Mouse (Mus musculus): ENCODE measurements around the gene Blnk. TPM values are rescaled to one million over a fixed set of nuclear protein-coding genes. Genes with fewer than 3 reads are reported as not detected.

The Blnk gene
- total and polyA plus RNA-seq, 3 experiments, result 1.2 to 1.8 (median 1.3) TPM

DNA sequence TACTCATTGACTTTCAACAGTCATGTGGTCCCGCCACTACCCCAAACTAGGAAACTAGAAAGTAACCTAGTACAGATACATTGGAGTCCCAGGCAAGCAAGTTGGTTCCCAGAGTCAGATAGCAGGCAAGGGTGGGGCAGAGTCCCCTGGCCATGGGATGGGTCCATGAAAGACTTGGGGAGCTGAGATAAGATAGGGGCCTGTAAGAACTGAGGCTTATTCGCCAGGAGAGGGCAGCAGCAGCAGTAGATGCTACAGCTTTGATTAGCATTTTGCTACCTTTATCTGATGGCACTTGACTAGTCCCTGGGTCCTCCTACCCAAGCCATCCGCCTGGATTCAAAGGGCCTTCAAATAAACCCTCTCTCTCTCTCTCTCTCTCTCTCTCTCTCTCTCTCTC lies 5.2 kb upstream of the Blnk start:
- no peak for DNase-seq

DNA sequence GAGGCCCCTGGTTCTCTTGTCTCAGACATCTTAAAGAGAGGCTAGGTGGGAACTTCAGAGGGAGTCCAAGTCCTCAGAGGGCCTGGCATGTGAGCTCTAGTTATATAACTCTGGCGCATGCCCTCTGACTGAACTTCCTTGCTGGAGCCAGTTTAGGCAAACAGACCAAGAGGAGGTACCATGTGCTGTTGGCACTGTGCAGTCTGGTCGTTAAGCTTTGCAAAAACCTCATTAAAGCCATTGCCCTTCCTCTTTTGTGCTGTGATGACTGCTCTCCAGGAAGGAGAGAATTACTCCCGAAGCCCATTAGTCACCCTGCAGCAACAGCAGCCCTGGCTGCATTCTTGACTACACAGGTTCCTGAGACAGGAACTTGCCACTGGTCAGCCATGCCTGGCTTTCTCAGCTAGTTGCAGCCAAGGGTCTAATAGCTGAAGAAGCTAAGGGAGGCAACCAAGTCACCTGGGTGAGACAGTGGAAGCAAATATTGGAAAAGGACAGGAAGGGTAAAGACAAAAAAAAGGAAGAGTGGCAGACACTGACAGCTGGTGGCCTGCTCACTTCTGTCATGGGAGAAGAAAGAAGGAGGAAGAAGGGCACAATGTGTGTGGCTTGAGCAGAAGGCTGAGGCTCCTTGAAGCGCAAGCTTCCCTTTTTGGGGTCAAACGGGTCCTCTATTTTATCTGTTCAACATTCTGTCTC lies 4.3 kb upstream of the Blnk start:
- no peak for DNase-seq

DNA sequence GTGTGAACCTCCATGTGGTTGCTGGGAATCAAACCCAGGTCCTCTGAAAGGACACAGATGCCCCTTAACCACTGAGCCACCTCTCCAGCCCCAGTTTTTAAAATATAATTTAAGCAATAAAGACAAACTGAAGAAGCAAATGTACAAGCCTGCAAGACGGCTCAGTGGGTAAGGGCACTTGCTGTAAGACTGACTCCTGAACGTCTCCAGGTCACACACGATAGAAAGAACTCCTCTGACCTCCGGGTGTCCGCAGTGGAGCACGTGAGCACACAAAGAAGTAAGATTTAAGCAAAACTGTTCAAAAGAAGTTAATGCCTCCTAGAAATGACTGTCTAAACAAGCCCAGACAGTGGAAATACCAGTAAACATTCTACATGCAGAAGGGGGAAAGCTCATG lies 2.4 kb upstream of the Blnk start:
- no peak for DNase-seq

DNA sequence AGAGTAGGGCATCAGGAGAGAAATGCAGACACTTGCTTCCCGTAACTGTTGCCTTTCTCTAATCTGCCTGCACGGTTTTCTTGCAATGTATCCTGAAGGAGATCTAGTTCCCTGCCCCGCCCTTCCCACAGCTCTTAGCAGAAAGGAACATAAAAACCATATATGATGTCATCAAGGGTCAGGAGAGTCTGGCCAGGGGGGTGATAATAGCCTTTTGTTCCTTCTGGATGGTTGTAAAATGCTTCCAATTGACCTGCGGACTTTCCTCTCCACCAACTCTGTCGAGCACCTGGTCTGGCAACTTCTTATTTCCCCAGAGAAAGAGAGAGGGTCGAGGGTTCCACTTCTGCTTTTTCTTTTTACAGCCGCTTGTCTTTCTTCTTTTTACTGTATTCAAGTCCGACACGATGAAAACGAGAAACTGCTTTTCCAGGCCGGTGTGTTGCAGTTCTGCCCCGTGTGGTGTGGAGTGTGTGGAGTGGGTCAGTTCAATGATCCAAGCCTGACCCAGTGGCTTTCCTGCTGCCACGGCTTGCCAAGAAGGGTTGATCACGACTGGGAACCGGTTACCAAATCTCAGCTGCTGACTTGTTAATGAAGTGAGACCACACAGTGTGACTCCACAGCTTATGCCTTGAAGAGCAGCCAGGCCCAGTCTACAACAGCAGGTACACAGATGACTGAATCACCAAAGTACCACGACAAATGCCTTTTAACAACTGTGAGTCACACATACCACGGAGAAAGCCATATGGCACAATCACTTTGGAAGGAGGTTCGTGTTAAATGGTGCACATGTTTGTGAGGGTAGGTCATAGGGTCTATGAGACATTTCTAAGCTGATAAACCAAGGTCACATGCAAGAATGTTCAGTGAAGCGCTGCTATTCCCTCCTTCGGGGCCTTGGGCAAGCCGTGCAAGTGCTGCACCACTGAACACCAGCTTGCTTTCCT lies 1.4 kb upstream of the Blnk start:
- no peak for DNase-seq

DNA sequence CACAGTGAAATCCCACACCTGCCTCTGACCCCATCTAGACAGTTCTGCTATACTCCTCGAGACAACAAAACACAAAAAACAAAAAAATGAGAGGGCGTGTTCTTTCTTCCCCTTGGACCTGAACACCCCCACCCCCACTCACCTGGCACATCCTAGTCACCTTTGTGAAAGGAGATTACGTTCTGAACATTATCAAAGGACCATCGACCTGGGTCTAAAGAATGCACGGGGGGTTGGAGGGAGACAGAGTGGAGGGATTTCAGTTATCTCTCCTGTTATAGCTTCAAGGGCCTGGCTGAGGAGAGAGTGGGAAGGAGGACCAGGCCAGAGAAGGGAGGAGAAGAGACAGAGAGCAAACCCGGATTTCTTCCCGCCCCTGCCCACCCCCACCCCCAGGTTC lies 576 bp upstream of the Blnk start:
- DNase-seq, result no peak

DNA sequence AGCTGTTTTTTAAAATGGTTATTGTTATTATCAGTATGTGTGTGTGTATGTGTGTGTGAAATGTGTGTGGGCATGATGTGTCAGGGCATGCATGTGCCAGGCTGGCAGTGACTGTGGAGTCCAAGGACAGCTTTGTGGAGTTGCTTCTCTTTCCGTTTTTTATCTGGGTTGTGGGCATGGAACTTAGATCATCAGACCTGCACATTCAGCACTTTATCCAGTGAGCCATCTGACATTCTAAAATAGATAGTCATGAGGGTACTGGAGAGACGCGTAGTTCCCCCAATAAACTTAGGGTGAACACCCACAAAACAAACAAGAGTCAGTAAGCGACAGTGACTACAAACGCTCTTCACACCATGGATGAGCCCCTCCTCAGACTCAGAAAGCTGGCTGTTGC lies 979 bp downstream of the Blnk start:
- no peak for DNase-seq

DNA sequence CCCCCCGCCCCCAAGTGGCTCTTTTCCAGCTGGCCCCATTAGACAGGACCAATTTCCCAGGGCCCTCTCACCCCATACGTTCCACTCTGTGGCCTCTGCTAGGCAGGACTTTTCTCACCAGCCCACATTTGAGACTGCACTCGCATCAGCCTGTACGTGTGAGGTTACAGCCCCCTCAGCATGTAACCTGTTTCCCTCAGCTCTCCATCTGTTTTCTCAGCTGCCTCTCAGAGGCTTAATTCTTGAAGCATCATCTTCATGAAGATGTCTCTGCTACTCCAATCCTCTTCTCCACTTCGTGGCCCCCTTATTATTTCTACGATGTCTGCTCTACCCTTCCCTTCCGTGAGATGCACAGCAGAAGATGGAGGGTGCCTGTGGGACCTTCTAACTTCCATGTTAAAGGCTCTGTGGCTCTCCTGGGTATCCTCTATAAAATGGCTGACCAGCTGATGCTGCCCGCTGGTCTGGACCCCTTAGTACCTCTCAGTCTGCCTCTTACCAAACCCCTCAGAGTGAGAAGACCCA lies 1.8 kb downstream of the Blnk start:
- no peak for DNase-seq

DNA sequence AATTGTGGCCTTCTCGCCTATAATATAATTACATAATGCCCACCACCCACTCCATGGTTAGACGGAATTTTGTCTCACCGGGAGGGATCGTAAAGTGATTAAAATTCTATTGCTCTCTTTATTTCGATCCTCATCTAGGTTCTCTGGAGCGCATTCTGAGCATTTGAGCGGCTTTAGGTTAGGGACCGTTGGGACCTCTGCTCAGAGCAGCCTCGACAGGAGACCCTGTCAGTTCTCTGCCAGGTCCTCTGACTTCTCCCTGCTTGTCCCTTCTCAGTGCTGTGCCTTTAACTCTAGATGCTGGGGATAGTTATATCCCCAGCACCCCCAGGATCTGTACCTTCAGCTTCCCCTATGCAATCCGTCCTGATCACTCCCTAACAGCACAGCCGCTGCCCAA lies 2.2 kb downstream of the Blnk start:
- no peak for DNase-seq

DNA sequence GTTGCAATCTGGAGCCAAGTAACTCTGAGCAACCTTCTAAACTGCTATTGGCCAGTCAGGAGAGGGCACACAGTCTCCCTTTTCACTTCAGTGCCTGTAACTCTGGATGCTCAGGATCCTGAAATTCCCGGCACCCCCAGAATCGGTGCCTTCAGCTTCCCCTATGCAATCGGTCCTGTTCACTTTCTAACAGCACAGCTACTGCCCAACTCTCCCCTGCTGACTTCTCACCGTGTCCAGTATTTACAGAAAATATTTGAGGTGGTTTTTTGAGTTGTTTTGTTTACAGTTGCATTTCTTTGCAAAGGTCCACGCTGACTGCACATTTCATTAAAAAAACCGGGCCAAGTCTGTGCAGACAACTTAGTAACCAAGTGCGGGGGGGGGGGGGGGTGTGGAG lies 2.7 kb downstream of the Blnk start:
- no peak for DNase-seq

DNA sequence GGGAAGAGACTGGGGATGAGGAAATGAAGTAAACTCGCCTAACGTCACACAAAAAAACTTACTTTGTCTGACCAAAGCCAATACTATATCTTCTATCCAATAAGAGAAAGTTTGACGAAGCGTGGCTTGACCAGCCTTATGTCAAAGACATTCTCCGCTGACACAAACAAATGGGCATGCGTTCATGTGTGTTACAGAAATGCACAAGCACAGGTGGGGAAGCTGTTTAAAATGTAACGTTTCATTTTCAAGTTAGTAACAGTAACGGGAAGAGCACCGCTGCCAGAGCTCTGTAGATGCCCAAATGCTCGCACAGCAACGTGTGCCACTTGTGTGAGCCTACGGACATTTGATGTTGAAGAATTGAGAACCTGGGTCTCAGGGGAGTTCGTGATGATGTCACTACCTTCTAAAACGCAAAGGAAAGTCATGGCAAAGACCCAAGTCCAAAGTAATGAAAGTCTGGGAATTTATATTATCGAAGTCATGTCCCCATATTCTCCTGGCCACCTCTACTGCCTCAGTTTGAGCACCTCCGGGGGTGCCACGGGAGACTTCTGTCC lies 3.5 kb downstream of the Blnk start:
- no peak for DNase-seq

DNA sequence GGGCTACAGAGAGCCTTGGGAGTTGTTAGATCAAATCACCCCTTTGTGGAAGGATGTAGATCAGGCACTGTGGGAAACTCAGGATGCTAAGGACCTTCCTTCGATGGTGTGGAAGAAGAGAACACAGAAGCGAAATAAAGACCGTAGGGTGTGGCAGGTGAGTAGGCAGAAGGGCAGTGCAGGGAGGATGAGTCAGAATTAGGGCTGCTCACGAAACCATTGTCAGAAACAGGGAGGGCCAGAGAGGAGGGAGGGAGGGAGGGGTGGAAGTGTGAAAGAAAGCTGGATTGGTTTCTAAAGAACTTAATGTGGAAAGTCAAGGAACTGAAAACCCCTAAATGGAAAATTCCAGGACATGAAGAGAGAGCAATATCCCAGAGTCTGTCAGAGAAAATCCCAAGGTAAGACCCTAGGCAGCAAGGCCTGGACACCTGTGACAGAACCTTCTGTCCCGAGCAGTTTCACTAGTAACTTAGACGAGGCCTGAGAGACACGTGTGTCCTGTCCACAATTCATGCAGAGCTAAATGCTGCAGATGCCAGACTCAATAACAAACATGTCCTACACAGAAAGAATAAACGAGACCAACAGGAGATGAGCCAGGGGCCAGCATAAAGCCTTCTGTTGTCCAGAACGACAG lies 4.3 kb downstream of the Blnk start:
- DNase-seq, result no peak

DNA sequence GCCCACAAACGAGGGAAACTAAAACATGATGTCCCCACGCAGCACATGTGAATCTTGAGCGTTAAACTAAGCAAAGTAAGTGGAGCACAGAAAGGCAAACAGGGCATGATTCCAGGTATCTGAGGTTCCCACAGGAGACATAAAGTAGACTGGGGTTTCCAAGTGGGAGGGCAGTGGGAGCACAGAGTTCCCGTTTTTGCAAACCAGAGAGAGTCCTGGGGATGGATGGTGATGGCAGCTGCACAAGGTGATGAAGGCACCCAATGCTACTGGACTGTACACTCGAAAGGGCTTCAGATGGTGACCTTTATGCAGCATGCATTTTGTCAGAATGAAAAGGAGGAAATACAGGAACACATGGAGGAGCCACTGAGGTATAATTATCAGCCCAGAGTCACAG lies 5.5 kb downstream of the Blnk start:
- no peak for DNase-seq

DNA sequence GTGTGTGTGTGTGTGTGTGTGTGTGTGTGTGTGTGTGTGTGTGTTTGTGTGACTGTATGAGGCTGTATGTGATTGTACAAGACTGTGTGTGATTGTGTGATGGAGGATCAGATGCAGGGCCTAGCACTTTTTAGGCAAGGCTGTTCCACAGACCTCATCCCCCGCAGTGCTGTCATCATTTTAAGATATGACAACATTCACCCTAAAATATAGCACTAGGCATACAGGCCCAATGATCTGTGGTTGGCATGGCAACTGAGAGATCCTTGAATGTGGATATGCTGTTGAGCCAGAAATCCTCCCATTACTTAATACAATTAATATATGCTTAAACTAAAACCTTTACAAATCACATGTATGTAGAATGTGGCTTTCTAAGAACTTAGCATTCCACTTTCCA lies 9.8 kb downstream of the Blnk start:
- DNase-seq, result no peak

DNA sequence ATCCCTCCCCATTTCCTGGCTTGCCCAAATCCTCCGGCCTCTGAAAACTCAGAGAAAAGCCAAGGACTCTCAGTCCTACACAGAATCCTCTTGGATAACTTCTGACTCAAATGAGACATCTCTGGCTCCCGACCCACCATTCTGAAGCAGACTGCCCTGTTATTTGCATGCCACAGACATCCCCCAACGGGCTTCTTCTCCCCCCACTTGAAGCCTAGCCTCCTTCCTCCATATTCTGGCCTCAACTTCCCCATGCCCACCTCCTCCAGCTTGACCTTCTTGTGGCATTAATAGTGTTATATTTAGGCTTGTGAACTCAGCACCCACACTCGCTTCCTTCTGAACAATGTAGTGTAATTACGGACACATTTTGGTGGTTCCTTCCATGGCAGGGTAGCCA lies 13.7 kb downstream of the Blnk start:
- no peak for DNase-seq

DNA sequence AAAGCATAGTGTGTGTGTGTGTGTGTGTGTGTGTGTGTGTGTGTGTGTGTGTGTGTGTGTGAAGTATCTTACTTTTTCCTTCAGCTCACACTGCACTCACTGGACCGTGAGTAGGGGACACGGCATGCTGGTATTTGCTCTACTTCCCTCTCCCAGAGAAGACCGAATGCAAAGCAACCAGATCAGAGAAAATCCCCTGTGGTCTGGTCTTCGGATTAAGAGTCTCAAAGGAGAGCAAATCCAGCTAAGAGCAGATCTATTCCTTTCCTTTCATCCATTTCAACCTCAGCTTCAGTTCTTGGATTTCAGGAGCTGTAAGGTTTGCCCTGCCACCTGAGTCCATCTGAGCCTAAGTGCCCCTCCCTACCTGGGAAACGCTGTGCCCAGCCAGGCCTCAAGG lies 16.3 kb downstream of the Blnk start:
- no peak for DNase-seq

DNA sequence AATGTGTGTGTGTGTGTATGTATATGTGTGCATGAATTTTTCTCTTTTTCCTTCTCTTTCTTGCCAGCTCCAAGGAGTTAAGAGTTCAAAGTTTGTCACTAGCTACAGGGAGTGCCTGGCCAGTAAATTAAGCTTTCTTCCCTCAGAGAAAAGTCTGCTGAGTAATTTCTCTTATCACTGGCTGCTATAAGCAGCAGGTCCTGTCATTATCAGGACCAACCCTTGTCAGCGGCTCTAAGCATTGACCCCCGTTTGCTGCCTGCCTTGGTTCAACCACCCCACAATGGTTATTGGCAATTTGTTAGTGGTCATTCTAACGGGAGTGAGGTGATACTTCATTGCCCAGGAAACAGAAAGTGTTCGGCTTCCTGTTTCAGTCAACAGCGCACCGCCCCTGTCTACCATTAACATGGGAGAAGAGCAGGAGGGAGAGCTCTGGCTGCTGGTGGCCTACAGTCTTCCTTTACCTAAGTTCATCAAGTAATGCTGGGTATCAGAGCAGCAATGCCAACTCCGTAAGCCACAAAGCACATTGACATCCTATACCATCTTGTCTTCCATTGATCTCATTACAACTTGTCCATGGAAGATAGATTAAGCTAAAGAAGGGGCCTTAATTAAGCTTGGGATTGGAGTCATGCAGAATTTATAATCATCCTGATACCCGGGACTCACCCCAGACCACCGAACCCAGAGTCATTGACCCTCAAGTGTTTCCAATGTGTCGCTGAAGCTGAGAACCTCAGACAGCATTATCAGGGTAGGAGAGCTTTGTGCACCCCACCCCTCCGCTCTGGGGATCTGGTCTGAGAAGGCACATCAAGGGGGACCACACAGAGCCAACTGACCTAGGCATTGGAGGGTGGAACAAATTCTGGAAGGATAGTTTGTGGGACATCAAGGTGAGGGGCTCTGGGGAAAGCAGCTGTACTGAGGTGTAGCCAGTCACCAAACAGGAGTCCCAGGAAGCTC lies 17.1 kb downstream of the Blnk start:
- DNase-seq, result no peak

DNA sequence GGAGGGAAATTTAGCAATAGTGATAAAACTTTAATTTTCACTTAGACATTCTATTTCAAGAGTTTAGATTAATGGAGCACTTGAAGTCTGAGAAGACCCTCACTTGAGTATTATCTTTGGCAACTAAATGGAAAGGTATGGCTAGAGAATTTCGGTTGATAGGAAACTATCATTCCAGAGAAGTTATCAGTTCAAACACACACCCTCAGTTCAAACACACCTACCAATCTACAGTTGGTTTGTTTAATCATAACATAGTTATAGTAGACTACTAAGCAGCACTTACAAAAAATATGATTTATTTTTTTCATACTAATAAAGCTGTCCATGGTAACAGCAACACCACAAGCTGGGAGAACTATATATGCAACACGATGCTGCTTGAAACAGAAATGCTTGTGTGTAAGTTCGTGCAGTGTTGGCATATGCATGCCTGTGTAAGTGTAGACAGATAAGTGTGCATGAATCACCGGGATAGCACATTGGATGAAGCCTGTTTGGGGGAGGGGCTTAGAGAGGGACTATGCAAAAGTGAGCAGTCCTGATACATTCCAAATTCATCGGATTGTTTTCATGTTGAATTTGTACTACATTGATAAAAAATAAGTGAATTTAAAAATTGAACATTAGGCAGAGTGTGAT lies 22.9 kb downstream of the Blnk start:
- DNase-seq, result no peak

DNA sequence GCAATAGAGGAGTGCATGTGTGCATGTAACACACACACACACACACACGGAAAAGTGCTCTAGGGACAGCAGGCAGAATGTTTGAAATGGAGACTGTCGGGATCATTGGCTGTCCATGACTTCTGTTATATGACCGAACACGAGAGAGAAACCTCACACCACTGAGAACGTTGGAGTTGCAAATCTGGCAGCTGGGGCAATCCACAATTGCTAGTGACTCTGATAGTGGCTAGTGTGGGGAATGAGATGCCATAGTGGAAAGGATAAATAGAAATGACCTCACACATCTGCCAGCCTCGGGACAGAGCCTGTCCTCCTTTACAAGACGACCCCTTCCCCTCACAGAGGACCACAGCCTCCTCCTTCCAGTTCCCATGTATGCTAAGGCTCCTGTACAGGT lies 23.6 kb downstream of the Blnk start:
- DNase-seq, result no peak

DNA sequence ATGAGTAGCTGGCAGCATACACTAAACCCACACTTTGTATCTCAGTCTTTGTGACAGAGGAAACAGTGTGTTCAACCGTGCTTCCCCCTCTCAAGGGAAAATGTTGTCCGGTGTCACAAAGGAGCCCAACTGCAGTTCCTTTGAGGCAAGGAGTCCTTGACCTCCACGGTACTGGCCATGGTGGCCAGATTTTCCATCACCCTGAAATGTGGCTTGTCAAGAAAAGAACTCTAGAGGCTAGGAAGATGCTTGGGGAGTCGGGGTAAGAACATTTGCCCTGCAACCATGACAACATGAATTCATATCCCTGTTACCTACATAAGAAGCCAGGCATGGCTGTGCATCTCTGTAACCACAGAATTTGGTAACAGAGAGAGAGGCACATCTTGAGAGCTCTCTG lies 24.0 kb downstream of the Blnk start:
- no peak for DNase-seq

DNA sequence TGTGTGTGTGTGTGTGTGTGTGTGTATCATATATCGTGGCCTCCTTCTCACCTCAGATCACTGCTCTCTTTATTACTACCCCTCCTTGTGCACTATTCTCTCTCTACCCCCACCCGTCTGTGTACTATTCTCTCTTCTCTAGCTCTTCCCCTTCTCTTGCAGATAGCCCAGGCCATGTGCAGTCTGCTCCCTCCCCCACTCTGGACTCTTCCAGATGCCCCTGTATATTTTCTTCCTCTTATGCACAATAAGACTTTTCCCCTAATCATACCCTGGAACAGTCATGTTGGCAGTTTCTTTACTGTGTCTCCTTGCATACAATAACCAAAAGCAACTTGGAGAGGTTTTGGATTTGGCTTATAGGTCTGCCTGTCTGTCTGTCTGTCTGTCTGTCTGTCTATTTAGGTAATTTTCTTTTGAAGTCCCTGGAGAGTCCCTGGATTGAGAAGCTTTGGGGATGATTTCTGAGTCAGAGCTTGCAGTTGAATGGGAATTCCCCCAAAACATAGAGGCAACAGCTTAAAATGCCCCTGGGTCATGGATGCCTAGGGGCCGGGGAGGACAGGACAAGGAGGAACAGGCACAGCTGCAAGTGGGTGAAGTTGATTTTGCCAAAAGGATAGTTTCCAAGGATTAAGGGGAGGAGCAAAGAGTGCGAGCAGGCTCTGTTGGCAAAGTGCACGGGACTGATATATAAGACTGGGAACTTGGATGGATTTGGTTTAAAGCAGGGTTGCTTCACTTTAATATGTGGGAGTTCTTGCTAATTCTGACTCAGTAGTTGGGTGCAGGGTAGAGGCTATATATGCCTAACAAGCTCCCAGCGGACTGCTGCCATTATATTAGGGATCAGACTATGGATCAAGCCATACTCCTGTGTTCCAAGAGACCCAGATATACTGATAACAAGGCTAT lies 29.1 kb downstream of the Blnk start:
- DNase-seq, result no peak

Measured in adrenal gland, adult 2 months (tissue).